Mouse (Mus musculus): Measurements from ENCODE around the gene Krtap29-1. TPM values are rescaled to one million over a fixed set of nuclear protein-coding genes. Genes with fewer than 3 reads are reported as not detected.

Krtap29-1 gene
- not detected in 2 replicates for polyA plus RNA-seq (2015; fragmentation: Nextera tagmentation; extraction: Ambion mirVana)

DNA sequence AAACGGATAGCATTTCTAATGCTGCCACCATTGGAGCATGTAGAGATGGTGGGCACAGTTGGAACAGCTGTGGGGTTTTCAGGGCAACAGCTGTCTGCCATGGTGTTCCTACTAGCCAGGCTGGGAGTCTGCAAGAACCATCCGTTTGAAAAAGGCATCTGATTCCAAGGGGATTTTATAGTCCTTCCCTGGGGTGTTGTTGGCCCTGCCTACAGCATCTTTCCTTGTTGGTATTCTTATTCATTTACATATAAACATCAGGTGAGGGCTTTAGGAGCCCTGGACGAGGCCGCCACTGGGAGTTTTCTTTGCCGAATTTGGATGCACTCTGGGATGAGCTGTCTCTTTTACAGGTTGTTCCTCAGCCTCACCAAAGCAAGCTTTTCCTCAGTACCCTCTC is at the start of gene Krtap29-1:
Krtap29-1 (minus strand) TSS at position 101 of the 400 bp plus-strand sequence.
- DNase-seq (ENCODE audit: low spot score), result no peak

GRCm38 (mm10) chr11:100021438-100021837 is 42.6 kb upstream of the Krtap29-1 start:
- DNase-seq (ENCODE audit: low spot score), result no peak

GRCm38 (mm10) chr11:100019466-100019865 is 40.6 kb upstream of the Krtap29-1 start:
- DNase-seq (ENCODE audit: low spot score), result no peak

GRCm38 (mm10) chr11:100016112-100016511 is 37.3 kb upstream of the Krtap29-1 start, which contains the start of gene Krt33a:
Gene Krt33a, minus strand, starts transcription at chr11:100016212.
- DNase-seq (ENCODE audit: low spot score), result no peak

- DNase-seq (ENCODE audit: low spot score), result no peak
Measured at GRCm38 (mm10) chr11:100013691-100014171, 34.9 kb upstream of the Krtap29-1 start.

DNA sequence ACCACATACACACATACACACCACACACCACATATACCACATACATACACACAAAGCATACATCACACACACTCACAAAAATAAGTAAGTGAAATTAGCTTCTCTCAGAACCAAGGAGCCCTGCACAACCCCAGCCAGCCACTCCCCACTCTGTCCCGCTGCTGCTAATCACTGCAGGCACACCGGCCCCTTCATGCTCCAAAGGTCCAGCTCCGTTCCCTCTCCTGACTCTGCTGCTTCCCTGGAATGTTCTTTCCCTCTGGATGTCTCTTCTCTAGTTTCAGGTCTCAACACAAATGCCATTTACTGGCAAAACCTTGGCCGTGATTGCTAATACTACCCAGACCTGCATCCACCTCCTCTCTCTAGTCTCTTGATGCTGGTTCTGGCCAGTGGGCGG is 31.8 kb upstream of the Krtap29-1 start:
- no peak for DNase-seq (ENCODE audit: low spot score)

DNA sequence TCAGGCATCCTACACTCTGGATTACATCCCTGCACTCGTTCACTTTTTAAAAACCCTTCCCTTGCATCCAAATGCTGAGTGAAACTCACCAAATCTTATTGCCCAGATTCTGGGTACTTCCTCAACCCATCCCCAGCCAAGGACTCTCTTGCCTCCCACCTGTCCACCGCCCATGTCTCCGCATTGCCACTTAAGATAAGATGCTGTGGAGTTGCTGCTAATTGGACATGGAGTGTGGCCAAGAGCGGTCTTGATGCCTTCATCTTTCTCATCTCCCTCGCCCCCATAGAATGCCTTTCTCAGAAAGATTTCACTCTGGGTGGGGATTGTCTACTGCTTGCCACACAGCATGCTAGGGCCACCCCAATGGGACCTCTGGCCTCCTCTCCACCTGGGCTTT is 29.5 kb upstream of the Krtap29-1 start:
- no peak for DNase-seq (ENCODE audit: low spot score)

DNA sequence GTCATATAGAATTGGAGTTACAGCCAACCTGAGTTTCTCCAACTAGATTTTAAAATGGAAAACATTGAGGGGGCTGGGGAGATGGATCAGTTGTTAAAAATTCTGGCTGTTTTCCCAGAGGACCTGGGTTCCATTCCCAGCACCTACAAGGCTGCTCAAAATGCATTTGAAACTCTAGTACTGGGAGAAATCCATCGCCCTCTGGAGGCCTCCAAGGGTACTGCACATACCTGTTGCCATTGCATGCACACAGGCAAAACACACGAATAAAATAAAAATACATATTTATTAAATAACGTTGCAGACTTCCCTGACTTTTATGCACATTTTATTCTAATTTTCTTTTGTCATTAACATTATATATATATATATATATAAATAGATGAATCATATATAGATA is 27.8 kb upstream of the Krtap29-1 start:
- DNase-seq (ENCODE audit: low spot score), result peak; percentile 6

DNA sequence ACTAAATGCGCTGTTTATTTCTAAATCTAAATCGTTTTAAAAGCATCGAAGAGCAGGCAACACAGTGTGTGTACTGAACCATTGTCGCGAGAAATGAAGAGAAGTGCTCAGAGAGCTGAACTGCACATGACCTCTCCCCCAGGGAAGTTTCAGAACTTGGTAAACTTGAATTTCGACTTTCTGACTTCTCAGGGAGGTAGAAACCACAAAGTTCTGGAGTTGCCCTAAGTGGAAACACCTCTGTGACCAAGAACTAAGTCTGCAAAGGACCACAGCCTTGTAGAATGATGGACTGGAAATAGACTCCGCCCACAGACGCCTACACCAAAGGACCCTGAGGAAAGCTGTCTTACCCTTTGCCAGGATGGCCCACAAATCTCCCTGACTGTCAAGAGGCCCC is 27.1 kb upstream of the Krtap29-1 start:
- DNase-seq (ENCODE audit: low spot score), result no peak

DNA sequence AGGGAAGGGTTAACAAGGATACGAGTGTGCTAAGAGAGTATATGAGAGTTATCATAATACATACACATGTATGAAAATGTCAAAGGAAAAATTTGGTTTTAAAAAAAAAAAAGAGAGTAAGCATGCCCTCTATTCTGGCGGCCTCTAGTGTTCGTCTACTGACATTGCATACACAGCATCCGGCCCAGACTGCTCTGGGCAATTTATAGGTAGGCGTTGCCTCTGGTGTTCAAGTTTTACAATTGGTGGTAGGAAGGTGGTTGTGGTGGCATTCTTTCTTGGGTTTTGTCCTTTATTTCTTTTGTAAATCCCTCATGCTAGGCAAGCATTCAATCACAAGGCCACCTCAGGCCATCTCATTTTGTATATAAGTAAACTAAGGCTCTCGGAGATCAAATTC is 26.0 kb upstream of the Krtap29-1 start:
- peak; percentile 21 for DNase-seq (ENCODE audit: low spot score)

- no peak for DNase-seq (ENCODE audit: low spot score)
Measured at GRCm38 (mm10) chr11:99999091-99999490, 20.2 kb upstream of the Krtap29-1 start.

GRCm38 (mm10) chr11:99994384-99994661 is 15.5 kb upstream of the Krtap29-1 start:
- DNase-seq (ENCODE audit: low spot score), result no peak

DNA sequence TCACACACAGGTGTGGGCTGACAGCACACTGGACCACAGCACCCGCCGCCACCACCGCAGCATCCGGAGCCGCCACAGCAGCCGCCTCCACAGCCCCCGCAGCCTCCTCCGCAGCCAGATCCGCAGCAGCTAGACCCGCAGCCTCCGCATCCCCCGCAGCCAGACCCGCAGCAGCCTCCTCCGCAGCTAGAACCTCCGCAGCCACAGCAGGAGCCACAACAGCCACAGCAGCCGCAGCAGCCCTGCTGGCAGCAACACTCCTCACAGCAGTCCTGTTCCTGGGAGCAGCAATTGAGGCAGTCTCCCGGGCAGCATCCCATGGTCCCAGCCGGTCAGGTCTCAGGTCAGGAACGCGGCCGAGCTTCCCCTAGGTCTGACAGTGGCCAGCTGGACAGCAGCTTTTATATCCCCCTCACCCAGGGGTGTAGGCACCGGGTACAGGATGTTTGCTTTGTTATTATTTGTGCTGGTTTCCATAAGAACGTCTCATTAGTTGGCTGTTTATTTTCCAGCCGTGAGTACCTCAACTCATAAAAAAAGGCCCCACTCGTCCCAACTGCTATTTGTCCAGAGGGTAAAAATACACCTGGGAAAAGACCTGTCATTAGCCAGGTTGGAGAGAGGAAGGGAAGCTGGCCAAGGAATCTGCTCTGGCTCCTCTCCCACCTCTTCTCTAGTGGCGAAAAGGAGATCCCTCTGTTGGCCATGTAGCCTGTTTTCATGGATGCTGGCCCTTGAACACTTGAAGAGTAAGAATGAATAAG is 14.9 kb upstream of the Krtap29-1 start, which contains the start of gene Krtap17-1:
Krtap17-1 (minus strand) TSS at position 375 of the 764 bp plus-strand sequence.
- DNase-seq (ENCODE audit: low spot score), result no peak

DNA sequence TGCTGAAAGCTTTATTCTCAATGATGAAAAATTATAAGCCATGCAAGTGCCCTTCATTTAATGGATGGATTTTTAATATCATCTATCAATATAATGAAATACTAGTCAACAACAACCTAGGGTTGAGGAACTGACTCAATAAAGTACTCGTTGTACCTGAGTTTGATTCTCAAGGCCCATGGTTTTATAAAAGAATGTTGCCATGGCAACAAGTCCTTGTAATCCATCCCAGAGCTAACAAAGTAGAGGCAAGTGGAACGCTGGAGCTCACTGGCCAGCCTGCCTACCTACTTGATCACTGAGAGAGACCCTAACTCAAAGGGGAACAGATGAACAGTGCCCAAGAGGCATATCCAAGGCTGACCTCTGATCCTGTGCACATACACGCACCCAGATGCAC is 11.7 kb upstream of the Krtap29-1 start:
- no peak for DNase-seq (ENCODE audit: low spot score)

- DNase-seq (ENCODE audit: low spot score), result no peak
Measured at GRCm38 (mm10) chr11:99989881-99990405, 11.1 kb upstream of the Krtap29-1 start.

GRCm38 (mm10) chr11:99988530-99988929 is 9.7 kb upstream of the Krtap29-1 start:
- no peak for DNase-seq (ENCODE audit: low spot score)

GRCm38 (mm10) chr11:99986180-99986647 is 7.4 kb upstream of the Krtap29-1 start, which contains the start of gene Krtap16-1:
Gene Krtap16-1, minus strand, starts transcription at chr11:99986597.
- no peak for DNase-seq (ENCODE audit: low spot score)

DNA sequence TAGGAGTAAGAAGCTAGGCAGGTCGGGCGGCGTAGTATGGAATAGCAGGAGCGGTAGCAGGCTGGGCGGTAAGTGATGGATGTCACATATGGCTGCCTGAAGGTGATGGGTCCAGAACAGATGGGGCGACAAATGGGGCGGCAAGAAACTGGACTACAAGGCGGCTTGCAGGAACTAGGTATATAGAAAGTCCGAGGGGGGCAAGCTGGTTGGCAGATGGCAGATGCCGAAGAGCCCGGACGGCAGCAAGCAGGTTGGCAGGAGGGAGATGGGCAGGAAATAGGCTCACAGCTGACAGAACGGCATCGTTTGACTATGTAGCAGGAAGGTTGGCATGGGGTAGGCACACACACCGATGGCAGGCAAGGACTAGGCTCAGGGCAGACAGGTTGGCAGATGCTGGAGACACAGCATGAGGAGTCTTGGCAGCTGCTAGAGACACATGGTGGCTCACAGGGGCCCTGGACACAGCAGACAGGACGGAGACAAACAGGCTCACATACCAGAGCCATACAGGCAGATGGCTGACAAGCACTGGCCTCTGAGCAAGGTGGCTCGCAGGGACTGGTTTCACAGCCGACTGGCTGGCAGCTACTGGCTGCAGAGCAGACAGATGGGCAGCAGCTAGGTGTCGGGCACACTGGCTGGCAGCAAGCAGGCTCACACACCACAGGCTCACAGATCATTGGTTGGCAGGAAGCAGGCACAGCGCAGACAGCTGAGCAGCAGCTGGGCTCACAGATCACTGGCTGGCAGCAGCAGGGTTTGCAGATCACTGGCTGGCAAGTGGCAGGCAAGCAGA is 6.6 kb upstream of the Krtap29-1 start:
- no peak for DNase-seq (ENCODE audit: low spot score)

DNA sequence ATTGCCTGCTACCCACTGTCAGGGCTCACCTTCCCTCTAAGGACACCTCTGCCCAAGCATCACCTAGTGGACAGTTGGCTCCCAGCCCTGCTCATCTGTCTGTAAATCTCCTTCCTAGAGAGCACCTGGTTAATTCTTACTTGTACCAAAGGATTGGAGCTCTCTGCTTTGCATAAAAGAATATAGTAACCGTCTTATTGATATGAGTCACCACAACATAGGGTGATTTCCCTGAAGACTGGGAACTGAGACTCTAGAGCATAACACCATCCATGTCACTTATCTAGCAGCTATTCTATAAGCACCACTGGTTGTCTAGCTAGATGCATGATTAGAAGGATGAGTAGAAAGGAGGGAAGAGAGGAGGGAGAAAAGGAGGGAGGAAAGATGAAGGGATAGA is 4.6 kb upstream of the Krtap29-1 start:
- no peak for DNase-seq (ENCODE audit: low spot score)

DNA sequence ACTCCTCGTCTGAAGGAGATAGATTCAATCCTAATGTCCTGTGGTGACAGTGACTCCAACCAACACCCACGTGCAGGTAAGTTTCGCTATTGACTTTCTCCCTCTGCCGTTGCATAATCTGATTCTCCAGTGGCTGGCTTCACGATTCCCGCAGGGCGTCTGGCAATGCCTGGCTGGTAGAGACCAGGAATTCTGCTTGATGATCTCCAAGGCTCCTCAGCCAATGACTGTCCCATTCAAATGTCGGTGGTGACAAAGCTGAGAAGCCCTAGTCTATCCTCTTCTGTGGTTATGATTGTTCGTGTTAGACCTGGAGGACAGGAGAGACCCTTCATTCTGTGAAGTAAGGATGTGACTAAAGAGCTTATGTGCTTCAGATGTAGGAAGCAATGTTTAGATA is 3.9 kb upstream of the Krtap29-1 start:
- DNase-seq (ENCODE audit: low spot score), result no peak

- no peak for DNase-seq (ENCODE audit: low spot score)
Measured at GRCm38 (mm10) chr11:99965961-99966360, 12.9 kb downstream of the Krtap29-1 start.

- no peak for DNase-seq (ENCODE audit: low spot score)
Measured at GRCm38 (mm10) chr11:99964213-99964612, 14.6 kb downstream of the Krtap29-1 start.

Measured in thymus, postnatal 0 days (tissue).